Mouse (Mus musculus) c-Kit-positive CD71-negative TER-119-negative erythroid progenitor cells, embryonic 14.5 days (primary cell): ENCODE results near the gene Efna1.
A peak's percentile ranks its signal among the peaks of the same experiment; 100 is the strongest.

Experiments
- DNase-seq: peaks from one replicate; pipeline ENCODE4 v3.0.0-alpha.2; 2013; ENCODE audit warnings: low read depth

Efna1 gene

DNA sequence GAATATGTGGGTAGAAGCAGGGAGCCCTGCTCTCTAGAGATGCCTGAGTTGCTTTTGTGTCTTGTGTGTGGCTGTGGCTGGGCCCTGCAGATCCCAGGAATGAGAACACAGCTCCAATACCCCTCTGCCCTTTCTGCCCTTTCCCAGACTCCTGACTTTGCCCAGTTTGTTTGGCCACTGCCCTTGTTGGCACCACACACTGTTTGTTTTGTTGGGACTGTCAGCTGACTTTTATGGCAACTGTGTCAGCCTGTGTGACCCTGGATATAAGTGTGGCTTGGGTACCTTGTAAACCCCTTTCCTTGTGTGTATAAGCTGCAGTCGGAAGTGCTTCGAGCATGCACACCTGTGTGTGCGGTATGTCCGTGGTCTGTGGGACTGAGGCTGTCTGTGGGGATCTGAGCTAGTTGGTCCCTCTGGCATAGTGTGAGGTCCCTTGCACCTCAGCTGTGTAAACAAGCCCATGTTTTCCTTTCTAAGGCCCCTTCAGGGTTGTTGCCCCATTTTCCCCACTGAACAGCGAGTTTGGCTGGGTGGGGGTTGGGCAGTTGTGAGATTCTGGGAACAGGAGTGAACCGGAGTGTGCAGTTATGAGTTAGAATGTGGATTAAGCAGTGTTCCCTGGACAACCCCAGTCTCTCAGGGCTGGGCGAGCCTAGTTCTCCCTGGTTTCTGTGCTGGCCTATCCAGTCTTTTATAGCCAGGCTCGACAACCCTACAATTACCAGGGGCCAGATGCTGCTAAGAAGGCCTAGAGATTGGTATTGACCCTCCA, 24.8 kb upstream of the Efna1 start:
- DNase-seq = no peak

DNA sequence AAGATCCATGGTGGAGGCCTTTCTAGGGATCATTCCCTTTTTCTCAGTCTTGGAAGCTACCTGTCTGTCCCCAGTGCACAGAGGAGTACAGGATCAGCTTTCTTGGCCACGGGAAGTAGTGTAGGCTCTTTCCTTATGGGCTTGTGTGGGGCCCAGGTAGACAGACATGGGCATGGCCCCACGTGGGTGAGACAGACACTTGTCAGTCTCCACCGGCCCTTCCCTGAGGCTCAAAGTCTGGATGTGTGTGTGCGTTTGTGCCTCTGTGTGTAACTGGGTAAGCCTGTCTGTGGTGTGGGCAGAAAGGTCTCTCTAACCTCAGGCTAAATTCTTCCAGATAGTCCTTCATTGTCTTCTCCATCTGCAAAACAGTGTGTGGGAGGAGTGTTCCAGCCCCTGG, 24.2 kb upstream of the Efna1 start:
- no peak for DNase-seq

DNA sequence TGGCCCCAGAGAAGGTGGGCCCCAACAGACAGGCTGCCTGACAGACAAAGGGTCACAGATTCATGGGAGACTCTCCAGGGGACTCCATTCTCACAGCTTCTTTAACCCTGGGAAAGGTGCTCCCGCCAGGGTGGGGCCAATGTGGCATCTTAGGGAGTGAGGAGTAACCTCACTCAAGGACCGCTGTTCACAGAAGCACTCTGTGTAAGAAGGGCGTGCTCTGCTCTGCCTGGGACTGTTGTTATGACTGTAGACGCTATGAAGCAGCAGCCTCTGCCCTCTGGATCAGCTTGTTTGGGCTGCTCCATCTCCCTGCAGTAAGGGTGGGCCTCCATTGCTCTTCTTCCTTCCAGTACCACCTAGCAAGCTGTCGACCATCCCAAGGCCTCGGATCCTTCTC, 23.5 kb upstream of the Efna1 start:
- no peak for DNase-seq

DNA sequence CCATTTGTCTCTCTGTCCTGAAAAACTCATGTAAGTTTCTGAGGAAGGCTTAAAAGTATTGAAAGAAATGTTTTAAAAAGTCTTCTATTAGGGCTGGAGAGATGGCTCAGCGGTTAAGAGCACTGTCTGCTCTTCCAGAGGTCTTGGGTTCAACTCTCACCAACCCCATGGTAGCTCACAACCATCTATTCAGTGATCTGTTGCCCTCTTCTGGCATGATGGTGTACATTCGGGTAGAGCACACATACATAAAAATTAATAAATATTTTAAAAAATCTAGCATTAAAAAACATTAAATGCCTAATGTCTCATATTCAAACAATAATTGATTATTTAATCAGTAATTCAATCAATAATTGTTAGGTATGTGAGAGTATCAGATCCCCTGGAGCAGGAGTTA, 19.6 kb upstream of the Efna1 start:
- DNase-seq = no peak

DNA sequence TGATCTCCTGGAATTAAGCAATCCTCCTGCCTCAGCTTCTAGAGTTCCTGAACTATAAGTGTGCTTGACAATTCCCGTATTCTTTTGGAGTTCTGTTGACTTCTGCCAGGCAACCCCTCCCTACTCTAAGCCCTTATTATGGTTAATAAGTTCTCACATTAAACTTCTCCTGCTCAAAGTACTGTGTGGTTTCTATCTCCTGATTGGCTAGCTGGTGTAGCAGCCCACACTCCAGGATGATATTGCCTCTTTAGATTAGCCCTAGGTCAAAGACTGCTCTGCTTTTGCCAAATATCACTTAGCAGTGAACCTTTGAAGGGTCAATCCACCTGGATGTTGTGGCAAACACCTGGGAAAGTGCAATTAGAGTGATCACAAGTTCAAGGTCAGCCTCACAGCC, 19.1 kb upstream of the Efna1 start:
- DNase-seq = no peak

DNA sequence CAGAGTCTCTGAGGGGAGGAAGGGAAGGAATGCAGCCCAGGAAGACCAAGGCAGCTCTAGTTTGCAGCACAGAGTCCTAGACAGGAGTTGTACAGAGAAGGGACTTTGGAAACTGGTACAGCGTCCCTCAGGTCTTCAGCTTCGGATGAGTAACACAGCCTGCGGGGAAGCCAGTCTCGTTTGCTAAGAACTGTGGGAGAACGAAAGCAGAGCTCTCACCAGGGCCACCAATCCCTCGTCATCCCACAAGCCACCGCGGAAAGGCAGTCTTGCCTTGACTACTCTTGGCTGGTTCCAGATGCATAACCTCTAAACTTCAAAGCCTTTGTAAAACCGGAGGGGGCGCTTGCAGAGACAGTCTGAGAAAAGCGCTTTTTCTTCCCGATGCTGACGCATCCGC, 18.6 kb upstream of the Efna1 start:
- peak; percentile 36 for DNase-seq

DNA sequence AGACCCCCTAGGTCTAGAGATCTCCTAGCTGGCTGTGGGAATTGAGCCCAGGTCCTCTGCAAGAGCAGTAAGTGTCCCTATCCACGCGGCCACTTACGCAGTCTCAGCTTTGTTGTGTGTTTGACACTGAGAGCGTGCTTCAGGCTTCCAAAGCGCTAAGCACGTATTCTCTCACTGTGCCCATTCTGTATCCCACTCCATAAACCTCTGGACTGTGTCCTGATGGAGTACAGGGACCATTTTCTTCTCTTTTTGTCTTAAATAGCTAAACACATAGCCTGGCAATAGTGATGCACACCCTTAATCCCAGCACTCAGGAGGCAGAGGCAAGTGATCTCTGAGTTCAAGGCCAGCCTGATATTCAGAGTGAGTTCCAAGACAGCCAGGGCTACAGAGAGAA, 18.0 kb upstream of the Efna1 start:
- DNase-seq = no peak

DNA sequence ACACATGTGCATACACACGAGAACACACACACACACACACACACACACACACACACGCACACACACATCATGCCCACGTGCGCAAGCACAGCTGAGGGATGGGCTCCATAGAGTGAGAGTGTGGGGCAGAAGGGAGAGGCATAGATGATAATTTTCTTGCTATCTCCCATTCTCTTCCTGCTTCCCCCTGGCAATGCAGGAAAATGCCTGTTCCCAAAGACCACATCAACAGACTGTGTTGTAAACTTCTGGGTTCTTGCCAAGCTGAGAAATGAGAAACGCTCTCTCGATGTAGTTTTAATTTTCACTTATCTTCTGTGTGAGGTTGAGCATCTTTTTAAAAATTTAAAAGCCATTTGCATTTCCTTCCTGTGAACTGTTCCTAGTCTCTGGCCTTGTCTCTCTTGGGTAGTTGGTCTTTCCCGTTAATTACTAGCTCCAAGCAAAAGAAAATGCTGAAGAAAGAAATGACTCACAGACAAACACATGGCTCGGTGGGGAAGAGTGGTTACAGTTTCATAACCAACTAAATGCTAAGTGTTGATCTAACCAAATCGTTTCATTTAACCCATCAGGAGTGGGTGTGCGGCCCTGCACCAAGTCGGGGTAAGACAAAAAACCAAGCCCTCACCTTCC, 15.9 kb upstream of the Efna1 start:
- DNase-seq = no peak

DNA sequence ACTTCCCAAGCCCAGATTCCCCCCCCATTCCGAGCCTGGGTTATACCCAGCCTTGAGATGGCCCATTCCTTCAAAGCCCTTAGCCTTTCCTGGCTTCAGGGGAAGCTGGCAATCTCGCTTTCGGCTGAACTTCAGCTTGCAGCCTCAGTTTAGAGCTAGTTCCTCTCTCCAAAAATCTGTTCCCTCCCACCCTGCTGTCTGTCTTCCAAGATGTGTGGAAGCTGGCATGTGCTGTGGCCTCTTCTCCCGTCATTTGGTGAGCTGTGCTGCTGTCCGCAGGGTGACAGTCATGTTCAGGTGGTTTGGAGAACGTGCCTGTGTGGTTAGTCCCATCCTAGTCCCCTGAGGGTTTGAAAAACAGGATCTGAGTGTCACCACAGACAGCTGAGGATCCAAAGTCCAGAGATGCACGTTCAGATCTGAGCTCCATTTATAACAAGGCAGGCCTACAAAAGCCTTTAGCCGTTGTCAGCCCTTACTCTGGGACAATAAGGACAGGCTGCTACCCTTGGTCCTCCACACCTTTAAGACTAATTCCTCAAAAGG, 14.8 kb upstream of the Efna1 start:
- no peak for DNase-seq

DNA sequence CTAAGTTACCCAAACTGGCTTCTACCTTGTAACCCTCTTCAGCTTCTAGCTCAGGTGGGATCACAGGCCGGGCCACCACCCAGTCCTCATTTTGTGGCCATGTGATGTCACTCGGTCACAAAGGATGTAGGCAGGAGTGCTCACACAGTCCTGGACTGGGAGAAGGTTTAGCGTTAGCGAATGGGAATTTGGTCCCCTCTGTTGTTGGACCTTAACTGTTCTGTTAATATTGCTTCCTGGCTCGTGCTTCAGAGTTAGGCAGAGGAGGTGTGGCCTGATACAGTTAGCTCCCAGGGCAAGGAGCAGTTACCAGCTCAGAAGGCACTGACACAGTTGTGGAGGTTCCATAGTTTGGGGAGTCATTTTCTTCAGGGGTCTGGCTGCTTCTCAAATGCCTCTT, 13.3 kb upstream of the Efna1 start:
- no peak for DNase-seq

DNA sequence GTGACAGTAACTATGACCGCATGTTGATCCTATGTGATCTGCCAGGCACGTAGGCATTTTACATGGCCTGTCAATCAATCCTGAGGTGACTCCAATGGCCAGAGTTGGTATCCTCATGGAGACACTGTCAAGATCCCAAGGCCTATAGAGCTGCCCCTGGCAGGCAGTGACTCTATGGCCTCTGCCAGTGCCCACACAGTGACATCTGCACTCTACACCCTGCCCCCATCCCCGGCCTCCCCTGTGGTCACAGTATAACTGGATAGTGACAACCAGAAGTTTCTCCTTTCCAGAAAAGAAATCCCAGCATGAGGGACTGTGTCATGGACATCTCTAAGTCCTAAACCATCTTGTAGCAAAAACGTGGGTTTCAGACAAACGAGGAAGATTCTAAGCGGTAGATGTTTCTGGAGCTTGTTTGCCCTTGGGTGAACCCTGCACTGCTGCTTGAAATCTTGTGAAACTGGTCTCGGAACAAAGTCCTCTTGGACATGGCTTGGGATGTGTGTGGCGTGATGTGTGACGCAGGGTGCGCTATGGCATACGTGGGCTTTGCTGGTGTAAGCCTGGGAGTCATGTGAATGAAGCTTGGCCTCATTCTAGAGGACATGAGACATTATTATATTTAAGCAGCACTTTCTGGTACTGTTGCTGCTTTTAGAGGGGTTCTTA, 12.4 kb upstream of the Efna1 start:
- DNase-seq = no peak

DNA sequence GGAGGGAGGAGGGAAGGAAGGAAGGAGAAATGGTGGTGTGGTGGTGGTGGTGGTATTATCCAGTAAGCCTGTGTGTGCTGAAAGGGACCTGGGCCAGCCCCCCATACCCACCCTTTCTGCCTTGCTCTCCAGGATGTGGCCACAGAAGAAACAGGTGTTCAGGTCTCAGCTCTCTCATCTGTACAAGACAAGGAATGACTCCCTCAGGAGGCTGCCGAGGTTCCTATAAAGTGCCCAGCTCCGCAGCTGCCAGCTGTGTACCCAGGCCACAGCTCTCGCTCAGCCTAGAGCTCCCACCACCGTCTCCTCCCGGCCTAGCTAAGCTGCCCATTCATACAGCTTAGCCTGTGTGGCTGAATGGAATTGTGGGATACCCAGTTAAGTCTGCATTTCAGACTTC, 11.4 kb upstream of the Efna1 start:
- DNase-seq = no peak

DNA sequence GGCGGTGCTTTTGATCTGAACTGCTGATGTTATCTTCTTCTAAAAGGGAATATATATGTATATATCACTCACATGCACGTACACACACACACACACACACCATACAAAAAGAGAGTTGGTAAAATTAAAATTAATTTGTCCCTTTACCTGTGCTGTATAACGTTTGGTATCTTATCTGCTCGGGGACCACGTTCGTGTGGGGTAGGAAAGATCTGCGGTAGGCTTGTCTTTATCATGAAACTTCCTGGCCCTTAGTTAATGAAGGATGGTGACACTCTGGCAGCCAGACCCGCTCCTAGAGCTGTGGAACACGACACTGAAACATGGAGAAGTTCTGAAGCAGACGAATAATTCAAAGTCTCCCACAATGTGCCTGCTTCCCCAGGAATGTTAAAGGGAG, 10.9 kb upstream of the Efna1 start:
- DNase-seq = no peak

DNA sequence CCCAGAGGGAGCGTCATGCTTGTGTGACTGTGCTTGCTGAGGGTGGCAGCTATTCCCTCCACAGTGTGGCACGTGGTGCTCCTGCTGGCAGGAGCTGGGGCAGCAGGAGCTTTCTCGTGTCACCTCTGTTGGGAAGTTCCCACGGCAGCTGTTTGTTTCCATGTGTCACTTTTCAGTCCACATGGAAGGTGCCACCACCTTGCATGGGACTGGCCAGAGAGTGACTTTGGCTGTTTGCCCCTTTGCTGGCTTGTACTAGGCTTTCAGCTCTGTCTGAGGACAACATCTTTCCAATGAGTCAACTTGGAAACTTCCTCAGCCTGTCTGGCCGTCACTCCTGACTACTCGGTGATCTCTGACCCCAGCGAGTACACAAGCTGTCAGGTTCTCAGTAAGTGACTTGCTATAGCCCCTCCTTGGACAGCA, 7.6 kb upstream of the Efna1 start:
- no peak for DNase-seq

DNA sequence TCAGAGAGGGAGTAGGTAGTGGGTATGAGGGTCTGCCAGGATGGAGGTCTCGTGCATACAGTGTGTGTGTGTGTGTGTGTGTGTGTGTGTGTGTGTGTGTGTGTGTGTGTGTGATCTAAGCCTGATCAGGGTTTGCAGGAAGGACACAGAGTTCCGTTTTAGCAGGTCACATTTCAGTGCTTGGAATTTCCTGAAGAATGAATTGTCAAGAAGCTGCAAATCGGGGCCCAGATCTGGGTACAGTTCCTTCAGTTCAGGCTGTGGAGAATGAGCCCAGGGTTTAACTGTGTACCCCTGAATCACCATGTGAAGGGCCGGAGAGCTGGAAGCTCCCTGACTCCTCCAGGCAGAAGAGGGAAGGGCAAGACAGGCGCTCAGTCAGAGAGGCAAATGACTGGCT, 6.3 kb upstream of the Efna1 start:
- DNase-seq = no peak

DNA sequence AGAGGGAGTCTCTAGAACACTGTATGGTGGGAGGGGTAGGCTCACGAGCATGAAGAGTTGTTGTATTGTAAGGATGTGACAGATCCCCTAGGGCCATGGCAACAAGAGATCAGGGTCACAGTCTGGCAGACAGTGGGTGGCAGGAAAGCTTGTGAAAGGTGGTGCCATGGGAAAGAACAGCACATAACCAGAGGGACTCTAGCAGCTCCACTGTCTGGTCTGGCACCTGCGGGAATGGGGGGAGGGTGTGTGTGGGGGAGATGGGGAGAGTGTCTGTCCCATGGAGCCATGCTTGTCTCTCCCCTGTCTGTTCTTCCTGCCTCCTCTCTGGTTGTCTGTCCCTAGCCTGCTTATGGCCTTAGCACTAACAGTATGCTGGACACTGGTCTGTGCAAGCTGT, 4.6 kb upstream of the Efna1 start:
- no peak for DNase-seq

DNA sequence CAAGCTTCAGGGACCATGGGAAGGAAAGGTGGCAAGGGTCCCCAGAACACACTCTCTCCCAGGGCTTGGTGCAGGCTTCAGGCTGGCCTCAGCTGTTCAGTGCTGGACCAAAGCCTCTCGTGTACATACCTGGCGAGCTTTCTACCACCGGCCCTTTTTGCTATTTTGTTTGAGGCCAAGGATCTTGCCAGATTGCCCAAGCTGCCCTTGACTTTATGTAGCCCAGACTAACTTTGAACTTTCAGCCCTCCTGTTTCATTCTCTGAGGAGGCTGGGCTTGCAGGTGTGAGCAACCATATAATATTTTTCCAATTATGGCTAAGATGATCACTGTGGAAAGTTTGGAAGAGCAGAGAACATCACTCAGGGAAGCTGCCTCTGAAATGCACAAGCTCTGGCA, 3.3 kb upstream of the Efna1 start:
- no peak for DNase-seq

DNA sequence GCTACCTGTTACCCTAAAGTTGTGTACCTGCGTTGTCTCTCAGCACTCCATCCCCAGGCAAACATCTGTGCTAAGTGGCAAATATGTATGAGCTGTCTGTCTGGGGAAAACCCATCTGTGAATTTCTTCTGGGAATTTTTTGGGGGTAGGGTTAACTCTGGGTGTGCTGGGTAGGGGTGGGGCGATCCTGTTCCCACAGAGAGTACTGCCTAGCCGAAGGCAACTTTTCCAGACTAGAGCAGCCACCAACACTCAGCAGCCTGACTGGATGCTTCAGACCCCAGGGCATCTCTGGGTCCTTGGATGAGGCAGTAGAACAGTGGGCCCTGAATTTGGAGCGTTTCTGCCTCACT, 1.3 kb upstream of the Efna1 start:
- no peak for DNase-seq

DNA sequence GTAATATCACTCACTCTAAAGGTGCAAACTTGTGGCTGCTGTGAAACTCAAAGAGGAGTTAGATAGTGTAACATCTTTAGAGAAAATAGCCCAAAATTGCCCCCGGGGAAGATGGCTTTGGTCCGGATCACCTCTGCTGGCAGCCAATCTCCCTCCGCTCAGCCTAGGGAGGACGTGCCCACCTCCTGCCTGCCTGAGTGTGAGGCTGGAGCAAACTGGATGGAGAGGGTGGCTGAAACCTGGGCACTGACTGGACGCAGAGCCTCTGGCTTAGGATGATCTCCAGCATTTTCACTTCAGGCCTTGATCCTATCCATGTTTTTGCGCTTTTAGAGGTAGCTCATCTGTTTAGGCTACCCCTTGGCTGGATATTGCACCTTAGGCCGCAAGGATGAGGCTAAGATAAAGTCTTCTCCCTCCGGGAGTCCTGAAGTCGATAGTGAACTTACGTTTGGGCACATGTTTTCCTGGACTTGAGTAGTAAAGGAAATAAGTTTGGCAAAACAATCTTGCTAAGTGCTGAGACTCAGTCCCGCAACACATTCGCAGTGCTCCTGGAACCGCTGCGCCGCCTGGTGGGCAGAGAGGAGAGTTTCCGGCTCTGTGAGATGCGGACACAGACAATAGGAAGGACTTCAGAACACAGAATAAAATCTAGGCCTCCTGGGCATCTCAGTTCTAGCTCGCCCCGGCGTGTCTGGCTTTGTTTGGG, 793 bp upstream of the Efna1 start:
- peak; percentile 81 for DNase-seq

DNA sequence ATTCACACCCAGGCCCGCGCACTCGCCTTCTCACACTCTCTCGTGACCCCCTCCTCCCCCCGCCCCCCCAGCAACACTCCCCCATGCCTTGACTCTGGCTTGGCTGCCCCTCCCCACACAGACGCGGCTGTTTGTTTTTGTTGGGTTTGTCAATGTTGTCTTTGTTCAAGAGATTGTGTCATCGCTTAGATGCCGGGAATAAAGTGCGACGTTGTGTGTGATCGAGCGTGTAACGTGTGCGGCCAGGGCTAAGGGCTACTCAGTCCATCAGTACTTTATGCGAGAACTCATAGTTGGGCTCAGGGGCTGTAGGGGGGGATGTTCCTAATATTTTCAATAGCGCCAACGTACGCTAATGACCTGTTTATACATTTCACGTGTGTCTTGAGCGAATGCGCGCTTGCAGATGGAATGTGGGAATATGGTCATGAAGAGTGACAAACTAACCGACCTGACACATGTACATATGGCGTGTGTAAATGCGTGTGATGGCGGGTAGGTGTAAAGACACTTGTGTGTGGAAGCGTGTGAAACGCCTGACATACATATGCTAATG, 814 bp downstream of the Efna1 start:
- no peak for DNase-seq

DNA sequence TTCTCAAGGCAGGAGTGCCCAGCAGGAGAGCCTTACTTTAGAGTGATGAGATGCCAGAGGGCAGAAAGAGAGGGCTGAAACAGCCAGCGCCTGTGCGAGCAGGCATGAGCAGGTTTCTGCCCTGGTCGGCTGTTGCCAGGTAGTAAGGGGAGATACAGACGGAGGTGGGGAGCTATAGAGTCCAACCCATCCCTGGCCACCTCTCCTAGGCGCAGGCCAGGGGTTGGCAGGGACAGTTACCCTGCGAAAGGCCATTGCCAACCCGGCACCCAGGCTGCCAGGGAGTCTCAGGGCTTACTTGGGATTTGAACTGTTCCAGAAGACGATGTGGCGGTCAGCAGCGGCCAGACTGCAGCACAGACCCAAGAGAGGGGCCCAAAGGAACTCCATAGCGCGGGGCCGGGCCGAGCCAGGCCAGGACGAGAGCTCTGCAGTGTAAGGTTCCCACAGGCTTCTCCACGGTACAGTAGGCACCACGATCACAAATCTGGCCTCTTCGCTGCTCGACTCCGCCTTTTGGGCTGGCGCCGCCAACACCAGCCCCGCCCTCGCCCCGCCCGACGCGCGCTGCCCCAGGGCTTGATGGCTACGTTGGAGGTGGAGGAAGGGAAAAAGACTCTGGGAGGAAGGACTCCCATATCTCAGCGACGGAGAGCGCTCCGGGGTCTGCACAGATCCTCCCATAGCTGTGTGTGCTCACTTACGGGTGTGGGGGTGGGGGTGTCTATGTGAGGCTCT, 1.6 kb downstream of the Efna1 start:
- peak; percentile 38 for DNase-seq

DNA sequence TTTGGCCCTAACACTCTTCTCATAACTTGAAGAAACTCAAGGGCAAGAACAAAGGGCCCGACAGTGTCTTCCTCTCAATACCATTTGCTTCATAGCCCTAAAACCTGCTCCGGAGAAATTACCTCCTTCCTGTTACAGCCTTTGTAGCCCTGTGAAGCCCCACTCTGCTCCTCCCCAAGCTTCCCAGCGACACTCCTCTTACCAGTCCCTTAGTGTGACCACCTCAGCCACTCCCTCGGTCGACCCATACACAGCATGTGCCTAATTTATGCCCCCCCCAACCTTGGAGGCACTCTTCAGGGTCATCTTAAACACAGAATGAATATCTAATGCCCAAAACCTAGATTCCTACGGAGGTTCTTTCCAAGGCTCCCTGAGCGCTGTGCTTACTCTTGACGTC, 2.3 kb downstream of the Efna1 start:
- DNase-seq = no peak
